Mouse (Mus musculus) subcutaneous adipose tissue, adult 2 months (tissue): ENCODE data around the gene Ankrd17. TPM values are rescaled to one million over a fixed set of nuclear protein-coding genes. Genes with fewer than 3 reads are reported as not detected.

Source experiments
- polyA plus RNA-seq: library from polyadenylated mRNA; depleted of rRNA; stranded (reverse); fragments of >200 nt; gene quantifications from 2 replicates; pipeline ENCODE4 v1.2.3, GENCODE M21; 2012; ENCODE audit warnings: low replicate concordance; rRNA removed

Gene Ankrd17
- polyA plus RNA-seq: 32.5 and 46.9 TPM in 2 replicates

GRCm38 (mm10) chr5:90366121-90367066 is at the start of gene Ankrd17:
Ankrd17 (minus strand) TSS chr5:90366577.

GRCm38 (mm10) chr5:90367067-90367303 is 608 bp upstream of the Ankrd17 start, which contains the start of gene Gm9958:
Gm9958 (plus strand) TSS chr5:90367204.

GRCm38 (mm10) chr5:90223534-90224381 is 142.6 kb downstream of the Ankrd17 start, which contains the start of gene Cox18:
Cox18 (minus strand) TSS chr5:90224001.

Other genes starting within 250 kb of the Ankrd17 start
- gene Cox18, start 142.6 kb downstream of the Ankrd17 start, polyA plus RNA-seq: 32.6 and 36.1 TPM in 2 replicates
- gene Gm9958, start 627 bp upstream of the Ankrd17 start, polyA plus RNA-seq: 1.4 and 1.9 TPM in 2 replicates
- 17.0 and 32.8 TPM in 2 replicates for gene Alb, start 94.3 kb upstream of the Ankrd17 start, polyA plus RNA-seq
- gene Afp, start 124.2 kb upstream of the Ankrd17 start, polyA plus RNA-seq: not detected in 2 replicates
- not detected in 2 replicates for gene Afm, start 152.4 kb upstream of the Ankrd17 start, polyA plus RNA-seq
- gene 5830473C10Rik, start 194.5 kb upstream of the Ankrd17 start, polyA plus RNA-seq: 0.06 TPM in 1 of 2 replicates, not detected in the other